Mouse (Mus musculus) megakaryocyte, embryonic 14.5 days (primary cell): ENCODE measurements around the gene Ltbr.

Source experiments
- FLI1 ChIP-seq: IDR thresholded peaks from 2 replicates; pipeline ENCODE4 v1.6.1; 2012; ENCODE audit warnings: low read length, inconsistent platforms, mixed read lengths
- GATA1 ChIP-seq: IDR thresholded peaks from 3 replicates; pipeline ENCODE4 v1.6.1; 2012; ENCODE audit warnings: mixed read lengths, low read length, inconsistent platforms, borderline replicate concordance

DNA sequence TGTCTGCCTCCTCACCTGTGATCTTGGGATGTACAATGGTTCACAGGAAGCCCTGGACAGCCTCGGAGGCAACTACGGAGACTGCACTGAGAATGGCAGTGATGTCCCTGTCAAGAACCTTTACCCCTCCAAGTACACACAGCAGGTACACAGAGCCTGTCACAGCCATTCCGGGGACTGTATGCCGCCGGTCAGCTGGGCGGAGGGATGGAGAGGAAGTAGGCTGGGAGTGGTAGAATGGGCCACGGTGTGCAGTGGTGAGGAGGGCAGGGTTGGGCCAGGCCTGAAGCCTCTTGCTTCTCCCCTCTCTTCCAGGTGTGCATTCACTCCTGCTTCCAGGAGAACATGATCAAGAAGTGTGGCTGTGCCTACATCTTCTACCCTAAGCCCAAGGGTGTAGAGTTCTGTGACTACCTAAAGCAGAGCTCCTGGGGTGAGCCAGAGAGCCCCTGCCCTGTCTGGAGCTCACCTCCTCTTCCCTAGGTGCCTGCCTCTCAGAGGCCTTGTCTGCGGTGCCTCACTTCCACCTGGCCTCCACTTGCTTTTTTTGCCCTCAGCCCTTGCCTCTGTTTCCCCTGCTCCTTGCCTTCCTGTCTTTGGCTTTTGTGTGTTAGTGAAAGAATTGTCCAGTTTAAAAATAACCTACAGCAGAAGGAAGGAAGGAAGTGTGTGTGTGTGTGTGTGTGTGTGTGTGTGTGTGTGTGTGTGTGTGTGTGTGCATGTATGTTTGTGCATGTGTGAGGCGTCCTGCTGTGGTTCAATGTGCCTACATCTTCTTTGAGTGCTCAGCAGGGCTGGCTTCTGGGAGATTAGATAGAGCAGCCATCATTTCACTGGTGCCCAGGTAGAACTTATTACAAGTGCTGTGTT is 25.3 kb upstream of the Ltbr start:
- TF ChIP-seq FLI1 (no peak), GATA1 (no peak)
